Comparison of ENCODE assay signal across 8 mouse cellular contexts in genomic region chr9:109059136-109059903, GRCm38 (mm10). TPM values are rescaled to one million over a fixed set of nuclear protein-coding genes. Genes with fewer than 3 reads are reported as not detected.
DNase-seq lines count a peak whose midpoint lies in the region; ATAC-seq lines count a peak whose summit lies in the region.

Trex1 (minus strand) TSS chr9:109059734.

- H3K4me3 ChIP-seq in hindbrain, embryonic 12.5 days = peak within 1 kb of the TSS; percentile 12

- 28% methylated on average over 15 of the region's 15 CpGs for WGBS in hindbrain, embryonic 12.5 days

- no peaks in the 10 kb centered on the region for H3K27me3 ChIP-seq in hindbrain, embryonic 12.5 days

- H3K27ac ChIP-seq in hindbrain, embryonic 12.5 days = peak within 1 kb of the TSS; percentile 66

- H3K4me2 ChIP-seq in hindbrain, embryonic 12.5 days (replicated peaks) = peak within 1 kb of the TSS; percentile 49

- DNase-seq in NIH3T3 (ENCODE audit: low read depth) = peak; percentile 93
- peak; percentile 87 for DNase-seq in cerebellum, adult 9-11 months
- DNase-seq in frontal cortex, postnatal 10 days (ENCODE audit: low spot score in 2 of 2) = peak; percentile 77 to 85
- peak; percentile 89 to 90 for DNase-seq in layer of hippocampus, postnatal 14 days (ENCODE audit: low spot score in 2 of 2)
- peak; percentile 91 for DNase-seq in lung, postnatal 14 days
- peak; percentile 92 for DNase-seq in retina, embryonic 14.5 days (ENCODE audit: low spot score)
- peak; percentile 93 for DNase-seq in thymus, postnatal 4 days

- ATAC-seq in hindbrain, embryonic 12.5 days (ENCODE audit: low FRiP score) = peak; percentile 67

- H3K9ac ChIP-seq in hindbrain, embryonic 12.5 days = peak within 1 kb of the TSS; percentile 47

- H3K9me3 ChIP-seq in hindbrain, embryonic 12.5 days (replicated peaks) = no peaks in the 10 kb centered on the region

- peaks cover 20% of the 10 kb centered on the region for H3K4me1 ChIP-seq in hindbrain, embryonic 12.5 days

- H3K36me3 ChIP-seq in hindbrain, embryonic 12.5 days = peaks cover 66% of the 10 kb centered on the region

RNA-seq across cellular contexts. Expression of gene Trex1, which starts in this region (rescaled TPM):
- polyA plus RNA-seq in hindbrain, embryonic 12.5 days (2016; fragmentation: Nextera tagmentation; extraction: Ambion mirVana) = 8.0 and 9.9 TPM in 2 replicates
- 10 to 100 TPM in 1 of 2 experiments, 1 to 10 TPM in 1; 9.9 to 10.8 TPM for total RNA-seq in layer of hippocampus, postnatal 14 days (2021)

Comparison
In these comparisons a context has a peak if more than half of its experiments do, and no peak if none do; other contexts are left out.
1. Peak in every context shown above with its lines: DNase-seq, ATAC-seq, H3K4me3 ChIP-seq and H3K27ac ChIP-seq.